Mouse (Mus musculus) thymus, adult 18-20 months (tissue): ENCODE results near the gene 1700088E04Rik.
A peak's percentile ranks its signal among the peaks of the same experiment; 100 is the strongest.

Experiments used
- DNase-seq, 2 experiments: peaks; one replicate each; pipeline ENCODE4 v3.0.0; 2022; ENCODE audit warnings: mixed read lengths in 2 of 2

1700088E04Rik gene

DNA sequence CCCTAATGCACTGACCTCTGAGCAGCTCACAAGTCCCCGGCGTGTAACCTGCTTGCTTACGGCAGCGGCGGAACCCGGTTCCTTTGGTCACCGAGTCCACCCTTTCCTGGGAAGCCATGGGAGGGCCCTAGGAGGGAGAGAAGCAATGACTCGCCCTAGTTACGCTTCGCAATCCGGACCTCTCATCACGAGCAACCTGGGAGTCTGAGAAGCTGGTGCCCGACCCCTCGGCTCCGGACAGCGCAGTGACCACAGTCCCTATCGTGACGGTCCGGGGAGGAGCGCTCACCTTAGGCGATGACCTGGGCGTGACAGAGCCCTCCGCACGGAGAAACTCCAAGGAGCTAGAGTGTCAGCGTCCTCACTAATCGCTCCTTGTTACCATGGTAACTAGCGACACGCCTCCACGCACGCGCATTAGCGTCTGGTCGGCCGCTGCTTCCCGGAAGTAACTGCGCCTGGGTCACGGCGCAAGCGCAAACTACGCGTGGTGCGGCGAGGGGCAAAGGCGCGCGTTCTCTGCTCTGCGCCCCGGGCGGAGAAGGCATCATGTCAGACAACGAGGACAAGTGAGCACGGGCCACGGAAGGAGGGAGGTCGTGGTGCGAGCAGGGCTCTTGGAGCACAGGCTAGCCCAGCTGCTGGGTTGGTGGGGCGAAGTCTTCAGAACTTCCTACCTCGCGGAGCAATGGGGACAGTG, at the start of gene 1700088E04Rik, which contains the start of gene Polr2f:
1700088E04Rik (minus strand) TSS at position 388 of the 700 bp plus-strand sequence.
Polr2f (plus strand) TSS at position 144 of the 700 bp plus-strand sequence.
- peak; percentile 89 to 92 for DNase-seq

DNA sequence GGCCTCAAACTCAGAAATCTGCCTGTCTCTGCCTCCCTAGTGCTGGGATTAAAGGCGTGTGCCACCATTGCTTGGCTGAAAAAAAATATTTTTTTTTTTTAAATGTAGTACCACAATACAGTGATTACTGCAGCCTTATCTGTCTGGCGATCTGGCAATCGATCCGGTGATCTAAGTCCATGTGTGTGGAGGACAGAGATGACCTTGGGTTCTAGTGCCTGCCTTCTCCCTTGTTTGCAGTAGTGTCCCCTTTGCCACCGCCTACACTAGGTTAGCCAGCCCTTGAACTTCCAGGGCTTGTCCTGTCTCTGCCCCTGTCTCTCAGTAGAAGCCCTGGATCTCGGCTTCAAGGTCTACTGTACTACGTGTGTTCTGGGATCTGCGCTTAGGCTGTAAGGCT, 46.8 kb upstream of the 1700088E04Rik start:
- no peak for DNase-seq

DNA sequence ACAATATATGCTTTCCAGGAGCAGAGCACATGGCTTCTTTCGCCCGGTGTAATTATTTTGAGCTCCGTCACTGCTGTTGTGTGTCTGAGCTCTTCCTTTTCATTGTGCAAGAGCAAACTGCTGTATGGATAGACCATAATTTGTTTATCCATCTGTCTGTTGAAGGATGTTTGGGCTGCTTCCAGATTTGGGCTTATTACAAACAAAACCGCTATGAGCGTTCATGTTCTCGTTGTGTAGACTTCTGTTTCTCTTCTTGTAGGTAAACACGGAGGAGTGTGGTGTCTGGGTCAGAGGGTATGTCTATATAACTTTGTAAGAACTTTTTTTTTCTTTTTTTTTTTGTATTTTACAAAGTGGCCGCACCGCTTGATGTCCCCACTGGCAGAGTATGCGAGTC, 44.2 kb upstream of the 1700088E04Rik start:
- no peak for DNase-seq

DNA sequence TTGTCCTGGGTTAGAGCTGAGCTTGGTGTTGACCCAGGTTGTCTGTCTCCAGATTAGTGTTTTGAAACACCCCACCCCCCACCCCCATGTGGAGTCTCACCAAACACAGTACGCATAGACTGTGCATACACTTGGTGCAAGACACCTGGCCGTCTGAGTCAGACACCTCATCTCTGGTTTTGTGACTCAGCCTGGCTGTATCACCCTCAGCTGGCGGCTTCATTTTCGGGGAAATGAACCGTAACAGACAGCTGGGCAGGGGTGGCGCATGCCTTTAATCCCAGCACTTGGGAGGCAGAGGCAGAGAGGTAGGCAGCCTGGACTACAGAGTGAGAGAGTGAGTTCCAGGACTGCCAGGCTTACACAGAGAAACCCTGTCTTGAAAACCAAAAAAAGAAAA, 35.9 kb upstream of the 1700088E04Rik start:
- no peak for DNase-seq

DNA sequence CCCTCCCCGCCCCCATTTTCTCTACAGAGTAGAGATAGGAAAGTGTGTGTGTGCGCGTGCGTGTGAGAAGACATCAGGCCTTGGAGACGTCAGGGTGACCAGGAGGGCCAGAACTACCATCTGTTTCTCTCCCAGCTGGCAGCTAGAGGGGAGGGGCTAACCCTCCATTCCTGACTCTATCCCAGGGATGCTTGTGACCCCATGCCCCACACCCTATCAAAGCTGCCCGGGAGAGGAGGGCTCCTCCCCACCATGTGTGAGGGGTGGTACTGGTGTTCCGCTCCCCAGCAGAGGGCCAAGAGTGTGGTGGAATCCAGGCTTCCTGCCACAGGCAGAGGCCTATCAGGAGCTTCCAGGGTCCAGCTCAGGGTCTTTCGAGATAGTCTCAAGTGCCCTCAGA, 25.7 kb upstream of the 1700088E04Rik start:
- DNase-seq, result no peak

DNA sequence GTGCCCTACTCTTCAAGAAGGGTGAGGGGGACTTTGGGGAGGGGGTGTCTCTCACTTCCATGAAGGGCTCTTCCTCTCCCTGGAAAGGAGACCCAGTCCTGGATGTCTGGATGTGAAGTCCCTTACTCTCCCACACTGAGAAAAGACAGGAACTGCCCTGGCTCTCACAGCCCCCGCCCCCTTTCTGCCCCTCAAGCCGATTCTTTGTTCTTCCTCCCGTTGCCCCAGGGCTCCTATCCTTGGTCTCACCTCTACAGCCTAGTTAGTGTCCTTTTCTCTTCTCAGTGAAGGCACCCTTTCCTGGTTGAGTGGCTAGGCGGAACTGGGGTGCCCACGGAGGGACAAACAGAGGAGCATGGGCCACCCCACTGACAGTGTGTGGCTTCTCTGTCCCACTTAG, 24.1 kb upstream of the 1700088E04Rik start, which contains the start of gene Sox10:
Sox10 (minus strand) TSS at position 101 of the 400 bp plus-strand sequence.
- no peak for DNase-seq

DNA sequence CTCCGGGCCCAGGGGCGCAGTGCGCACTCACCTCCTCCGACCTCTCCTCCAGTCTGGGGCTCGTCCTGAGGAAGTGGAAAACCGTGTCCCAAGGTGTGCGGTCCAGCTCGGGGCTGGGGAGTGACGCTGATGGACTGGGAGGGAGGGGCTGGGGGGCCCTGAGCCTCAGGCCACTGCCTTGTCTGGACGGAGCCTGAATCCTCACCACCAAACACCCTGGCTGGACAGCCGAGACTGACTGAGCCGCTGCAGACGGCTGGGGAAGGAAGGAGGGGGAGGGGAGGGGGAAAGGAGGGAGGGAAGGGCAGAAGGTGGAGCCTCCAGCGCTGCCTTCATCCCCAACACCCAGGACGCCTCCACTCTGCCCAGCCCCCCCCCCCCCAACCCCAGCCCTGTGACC, 23.2 kb upstream of the 1700088E04Rik start:
- no peak for DNase-seq

DNA sequence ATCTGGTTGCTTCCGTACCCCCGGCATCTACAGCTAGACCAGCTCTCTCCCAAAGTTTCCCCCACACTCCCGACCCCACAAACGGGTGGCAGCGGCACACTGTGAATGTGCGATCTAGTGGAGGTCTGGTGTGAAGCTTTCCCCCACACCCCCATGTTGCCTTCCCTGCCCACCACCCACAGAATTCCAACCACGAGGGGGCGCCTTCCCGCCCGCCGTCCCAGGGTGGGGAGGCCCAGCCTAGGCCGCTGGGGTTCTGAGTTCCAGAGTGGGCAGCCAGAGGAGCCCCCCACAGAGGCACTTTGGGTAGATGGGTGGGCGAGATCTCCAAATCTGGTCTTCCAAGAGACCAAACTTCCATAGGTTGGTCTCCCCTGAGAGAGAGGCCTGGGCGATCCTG, 21.8 kb upstream of the 1700088E04Rik start:
- no peak for DNase-seq

DNA sequence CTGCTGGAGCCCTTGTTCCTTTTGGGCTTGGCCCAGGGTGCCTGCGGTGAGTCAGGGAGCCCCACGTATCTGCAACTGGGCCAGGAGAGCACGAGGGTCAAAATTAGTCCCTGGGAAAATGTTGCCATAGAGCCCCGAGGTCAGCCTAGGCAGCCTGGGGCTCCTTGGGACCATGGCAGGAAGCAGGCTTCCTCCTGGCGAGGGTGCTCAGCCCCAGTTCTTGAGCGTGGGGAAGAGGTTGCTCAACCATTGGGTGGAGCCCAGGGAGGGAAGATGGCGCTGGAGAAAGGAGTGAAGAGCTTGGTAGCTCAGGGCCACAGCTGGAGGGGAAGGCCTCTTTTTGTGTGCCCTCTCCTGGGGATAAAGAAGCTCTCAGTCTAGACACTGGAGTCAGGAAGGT, 21.2 kb upstream of the 1700088E04Rik start:
- no peak for DNase-seq

DNA sequence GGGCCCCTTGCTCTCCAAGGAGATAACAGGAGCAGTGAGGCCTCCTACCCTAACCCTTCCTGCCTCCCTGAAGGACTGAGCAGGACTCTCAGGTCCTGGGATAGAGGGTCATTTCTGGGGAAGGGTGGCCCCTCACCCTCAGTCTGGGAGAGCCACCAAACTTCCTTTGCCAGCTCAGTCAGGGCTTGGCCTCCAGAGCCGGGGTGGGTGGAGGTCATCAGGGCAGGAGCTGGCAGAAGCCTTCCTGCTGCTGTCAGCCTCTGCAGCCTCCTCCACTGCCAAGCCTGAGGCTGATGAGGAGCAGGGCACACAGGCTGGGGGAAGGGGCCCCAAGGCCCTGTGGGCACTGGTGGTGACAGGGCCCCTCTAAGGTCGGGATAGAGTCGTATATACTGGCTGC, 14.5 kb upstream of the 1700088E04Rik start:
- DNase-seq, result no peak

DNA sequence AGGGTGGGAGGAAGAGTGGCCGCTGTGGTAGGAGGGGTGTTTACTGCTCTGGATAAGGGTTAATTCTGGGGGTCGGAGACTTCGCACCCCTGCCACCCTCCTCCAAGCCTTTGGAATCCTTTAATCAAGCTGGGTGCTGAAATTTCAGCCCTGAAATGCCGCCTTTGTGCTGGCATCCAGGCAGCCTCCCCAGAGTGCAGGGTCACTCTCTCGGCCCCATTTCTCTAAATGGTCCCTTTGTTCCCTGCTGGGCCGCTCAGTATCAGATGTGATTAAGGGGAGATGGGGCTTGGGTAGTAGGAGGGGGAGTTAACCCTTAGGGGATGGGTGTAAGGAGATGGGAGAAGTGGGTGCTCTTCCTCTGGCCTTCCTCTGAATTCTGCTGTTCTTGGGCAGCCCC, 11.7 kb upstream of the 1700088E04Rik start:
- no peak for DNase-seq

DNA sequence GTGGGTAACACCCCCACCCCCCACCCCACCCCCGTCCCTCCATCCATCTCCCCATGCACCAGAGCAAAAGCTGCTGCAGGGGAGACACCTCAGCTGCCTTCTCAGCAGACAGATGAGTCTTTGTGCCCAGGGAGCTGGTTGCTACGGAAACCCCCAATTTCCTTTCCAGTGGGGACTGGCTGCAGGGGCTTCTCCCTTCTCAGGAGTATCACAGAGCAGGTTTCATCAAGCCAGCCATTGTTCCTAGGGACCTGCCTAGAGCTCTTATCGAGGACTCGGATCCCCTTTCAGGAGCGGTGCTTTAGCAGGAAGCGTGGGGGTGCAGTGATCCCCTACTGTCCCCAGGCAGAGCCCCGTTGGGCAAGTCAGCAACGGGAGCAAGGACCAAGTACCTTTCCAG, 10.8 kb upstream of the 1700088E04Rik start:
- no peak for DNase-seq

DNA sequence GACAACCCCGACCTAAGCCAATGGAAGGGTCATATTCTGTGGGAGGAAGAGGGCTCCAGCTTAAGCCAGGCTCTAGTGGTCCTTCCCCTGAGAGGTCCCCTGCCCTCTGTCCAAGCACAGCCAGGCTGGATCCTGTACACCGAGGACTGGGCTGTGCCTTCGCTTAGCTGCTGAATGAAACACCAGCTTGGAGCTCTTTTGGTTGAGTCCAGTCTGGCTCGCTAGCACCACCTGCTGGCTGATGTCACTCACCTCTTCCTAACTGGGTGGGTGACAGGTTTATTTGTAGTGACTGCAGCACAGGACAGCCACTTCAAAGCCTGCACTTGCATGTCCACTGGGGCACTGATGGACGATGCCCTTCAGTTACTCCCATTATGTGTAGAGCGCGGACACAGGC, 7.5 kb upstream of the 1700088E04Rik start:
- DNase-seq, result peak; percentile 27 to 42

DNA sequence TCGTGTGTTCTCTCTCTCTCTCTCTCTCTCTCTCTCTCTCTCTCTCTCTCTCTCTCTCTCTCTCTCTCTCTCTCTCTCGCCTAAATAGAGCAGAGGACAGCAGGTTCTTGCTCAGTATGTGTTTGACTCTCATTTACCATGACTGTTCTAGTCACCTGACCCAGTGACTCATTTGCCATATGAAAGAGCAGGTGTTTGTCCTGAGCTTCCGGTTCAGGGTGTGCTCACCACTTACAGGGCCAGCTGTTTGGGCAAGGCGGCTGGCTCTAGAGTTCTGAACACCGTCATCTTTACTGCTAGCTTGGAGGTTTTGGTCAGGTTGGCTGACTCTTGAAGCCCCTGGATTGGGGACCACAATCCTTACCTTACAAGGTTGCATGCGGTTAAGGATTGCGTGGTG, 4.5 kb upstream of the 1700088E04Rik start:
- no peak for DNase-seq

DNA sequence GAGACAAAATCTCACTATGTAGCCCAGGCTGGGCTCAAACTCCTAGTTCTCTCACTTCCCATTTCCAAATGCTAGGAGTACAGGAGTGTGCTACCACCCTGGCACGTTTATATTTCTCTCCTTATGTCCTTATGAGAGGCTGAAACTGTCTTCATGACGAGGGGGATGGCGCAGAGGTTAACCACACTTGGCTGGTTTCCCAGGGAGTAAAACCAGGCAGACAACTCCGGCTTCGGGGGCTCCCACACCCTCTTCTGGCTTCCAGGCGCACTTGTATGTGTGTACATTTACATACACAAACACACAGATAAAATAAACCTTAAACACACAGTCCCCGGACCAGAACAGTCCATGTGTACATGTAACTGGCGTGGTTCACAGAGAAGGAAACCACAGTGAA, 3.0 kb upstream of the 1700088E04Rik start:
- DNase-seq, result no peak

DNA sequence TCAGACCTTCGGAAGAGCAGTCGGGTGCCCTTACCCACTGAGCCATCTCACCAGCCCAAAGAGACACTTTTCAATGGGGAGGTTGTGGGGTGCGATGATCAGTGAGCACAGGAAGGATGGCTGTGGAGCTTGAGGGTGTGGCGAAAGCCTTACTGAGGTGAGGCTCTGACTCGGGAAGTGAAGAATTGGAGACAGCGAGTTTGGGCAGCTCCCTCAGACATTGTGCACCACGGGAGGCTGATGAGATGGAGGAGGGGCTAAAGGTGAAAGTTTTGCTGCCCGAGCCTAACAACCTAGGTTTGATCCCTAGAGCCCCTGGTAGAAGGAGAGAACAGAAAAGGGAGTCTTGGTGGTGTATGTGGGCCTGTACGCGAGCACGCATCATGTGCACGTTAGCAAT, 2.3 kb upstream of the 1700088E04Rik start:
- DNase-seq, result no peak

DNA sequence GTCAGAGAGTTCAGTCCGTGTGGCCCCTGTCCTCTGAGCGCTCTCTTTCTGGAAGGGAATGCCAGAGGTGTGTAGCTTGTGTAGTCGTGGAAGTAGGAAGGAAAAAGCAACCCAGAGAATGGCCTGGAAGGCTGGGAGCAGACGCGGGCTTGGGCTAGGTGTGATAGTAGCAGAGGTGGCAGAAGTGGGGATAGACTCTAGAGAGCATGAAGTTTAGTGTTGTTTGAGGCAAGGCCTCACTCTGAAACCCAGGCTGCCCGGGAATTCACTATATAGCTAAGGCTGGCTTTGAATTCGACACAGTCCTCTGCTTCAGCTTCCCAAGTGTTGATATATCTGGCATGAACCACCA, 489 bp upstream of the 1700088E04Rik start:
- no peak for DNase-seq

DNA sequence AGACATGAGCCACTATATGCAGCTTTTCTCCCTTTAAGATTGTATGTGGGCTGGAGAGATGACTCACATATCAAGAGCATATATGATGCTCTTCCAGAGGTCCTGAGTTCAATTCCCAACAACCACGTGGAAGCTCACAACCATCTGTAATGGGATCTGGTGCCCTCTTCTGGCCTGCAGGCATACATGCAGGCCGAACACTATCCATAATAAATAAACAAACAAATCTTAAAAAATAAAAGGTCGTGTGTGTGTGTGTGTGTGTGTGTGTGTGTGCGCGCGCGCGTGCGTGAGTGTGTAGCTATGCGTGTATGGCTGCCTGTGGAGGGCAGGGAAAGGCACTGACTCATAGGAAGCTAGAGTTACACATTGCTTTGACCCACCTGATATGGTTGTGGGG, 1.4 kb downstream of the 1700088E04Rik start:
- no peak for DNase-seq

DNA sequence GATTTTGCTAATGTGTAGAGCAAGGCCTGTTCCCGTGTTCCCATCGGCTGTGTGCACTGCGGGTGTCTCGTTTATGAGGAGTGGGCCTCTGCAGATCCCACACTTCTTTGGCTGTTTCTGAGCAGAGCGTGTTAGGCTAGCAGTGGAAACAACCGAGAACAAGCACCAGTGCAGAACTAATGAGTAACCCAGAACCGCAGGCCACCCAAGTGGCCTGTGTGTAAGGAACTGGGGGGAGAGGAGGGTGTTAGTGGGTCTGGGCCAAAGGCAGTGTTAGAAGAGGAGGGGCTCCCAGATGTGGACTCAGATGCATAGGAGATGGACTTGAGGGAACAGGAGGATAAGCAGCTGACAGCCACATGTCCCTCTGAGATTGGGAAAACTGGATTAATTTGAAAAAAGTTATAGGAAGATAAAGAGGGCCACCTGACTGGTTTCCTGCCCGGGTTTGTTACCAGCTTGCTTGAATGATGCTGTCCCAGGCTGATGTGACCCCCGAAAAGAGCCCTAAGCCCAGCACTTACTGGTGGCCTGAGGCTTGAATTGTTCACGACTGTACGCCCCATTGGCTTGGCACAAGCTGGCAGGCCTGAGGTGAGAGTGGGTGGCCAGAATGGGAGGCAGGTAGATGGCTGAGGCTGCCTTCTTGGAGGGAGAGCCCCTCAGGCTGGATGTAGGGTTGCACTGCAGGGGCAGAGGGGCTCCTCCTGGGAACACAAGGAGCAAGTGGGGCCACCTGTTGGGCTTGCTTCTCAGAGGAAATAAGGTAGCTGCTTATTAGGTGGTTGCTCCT, 5.1 kb downstream of the 1700088E04Rik start:
- no peak for DNase-seq

DNA sequence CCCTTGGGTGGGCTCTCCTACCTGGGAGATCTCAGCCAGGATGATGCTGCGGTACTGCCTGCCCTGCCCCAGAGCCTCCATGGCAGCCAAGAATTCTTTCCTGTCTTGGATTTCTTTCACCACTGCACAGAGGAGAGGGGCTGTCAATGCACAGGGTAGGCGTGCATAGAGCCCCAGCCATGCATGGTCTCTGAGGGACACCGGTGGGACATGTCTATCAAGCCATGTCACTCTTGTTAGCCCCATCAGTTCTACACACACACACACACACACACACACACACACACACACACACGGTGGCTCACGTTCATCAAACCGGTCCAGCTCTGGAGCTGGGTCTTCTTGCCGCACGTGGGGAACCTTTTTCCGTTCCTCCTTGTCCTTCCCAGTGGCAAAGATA, 5.7 kb downstream of the 1700088E04Rik start:
- DNase-seq, result no peak

DNA sequence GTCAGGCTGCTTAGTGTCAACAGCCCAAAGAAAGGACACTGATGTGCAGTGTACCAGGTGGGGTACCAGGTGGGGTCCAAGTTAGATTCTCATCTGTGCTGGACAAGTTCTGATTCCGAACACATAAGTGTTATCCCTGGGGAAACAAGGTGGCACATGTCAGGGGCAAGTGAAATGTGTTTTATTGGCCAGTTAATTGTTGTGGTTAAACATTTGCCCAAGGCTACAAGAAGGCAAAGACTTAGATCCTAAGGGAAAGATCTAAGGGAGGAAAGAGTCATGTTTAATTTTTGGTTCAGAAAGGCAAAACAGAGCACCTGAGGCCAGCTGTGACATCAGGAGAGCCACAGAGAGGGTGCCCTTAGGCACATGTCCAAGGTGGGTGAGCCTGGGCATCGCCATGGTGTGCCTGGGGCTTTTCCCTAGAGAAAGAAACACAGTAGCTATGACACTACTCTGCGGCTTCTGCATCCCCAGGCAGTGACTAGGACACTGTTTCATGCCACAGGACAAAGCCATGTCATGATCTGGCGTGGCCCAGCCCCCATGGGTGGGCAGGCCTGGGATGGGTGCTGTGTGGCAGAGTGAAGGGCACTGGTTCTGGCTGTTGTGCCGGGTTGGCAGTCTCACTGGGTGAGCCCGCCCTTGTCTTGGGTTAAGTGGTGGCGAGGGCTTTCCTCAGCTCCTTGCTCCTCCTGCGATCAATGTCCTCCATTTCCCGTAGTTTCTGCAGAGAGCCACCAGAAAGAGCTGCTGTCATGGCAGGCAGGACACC, 6.4 kb downstream of the 1700088E04Rik start:
- DNase-seq, result no peak

DNA sequence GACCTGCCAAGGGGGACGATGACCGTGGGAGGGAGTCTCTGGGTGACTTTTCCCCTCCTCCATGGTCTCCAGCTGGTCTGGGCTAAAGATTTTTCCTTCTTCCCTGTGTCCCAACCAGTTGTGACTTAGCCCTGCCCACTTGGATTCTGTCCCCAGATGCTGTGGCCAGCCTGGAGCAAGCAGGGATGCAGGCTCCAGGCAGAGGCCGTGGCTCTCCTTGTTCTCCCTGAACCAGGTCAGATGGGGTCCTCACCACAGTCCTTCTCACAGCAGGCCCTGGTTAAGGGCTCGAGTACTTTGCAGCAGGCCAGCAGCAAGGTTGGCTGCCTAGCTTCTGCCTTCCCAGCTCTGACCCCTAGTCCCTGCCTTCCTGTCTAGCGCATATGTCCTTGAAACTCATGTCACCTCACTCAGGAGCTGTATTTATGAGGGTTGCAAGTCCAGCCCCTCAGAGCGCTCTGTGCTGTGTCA, 7.8 kb downstream of the 1700088E04Rik start:
- DNase-seq, result no peak

DNA sequence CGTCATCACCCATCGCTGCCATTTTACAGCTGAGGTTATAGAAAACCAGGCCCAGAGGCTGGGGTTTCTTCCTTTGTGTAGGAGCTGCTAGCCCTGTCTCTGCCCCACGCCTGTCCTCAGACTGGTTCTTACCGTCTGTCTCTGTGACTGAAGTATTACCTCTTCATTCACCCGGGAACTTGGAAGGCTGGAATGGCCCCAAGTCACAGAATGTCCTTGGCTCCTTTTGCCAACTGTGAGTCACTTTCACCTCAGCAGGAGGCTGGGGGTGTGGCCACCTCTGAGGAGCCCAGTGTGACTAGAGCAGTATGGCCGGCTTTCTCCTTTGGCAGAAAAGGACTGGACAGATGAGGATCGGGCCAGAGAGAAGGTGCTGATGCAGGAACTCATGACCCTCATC, 9.6 kb downstream of the 1700088E04Rik start:
- no peak for DNase-seq
